Mouse (Mus musculus) c-Kit-negative CD71-positive TER-119-positive erythroid progenitor cells, embryonic 14.5 days (primary cell): ENCODE measurements around the gene Il10.

Source experiments
- DNase-seq: peaks from one replicate; pipeline ENCODE4 v3.0.0-alpha.2; 2013; ENCODE audit warnings: low read depth, low spot score

Il10 gene

DNA sequence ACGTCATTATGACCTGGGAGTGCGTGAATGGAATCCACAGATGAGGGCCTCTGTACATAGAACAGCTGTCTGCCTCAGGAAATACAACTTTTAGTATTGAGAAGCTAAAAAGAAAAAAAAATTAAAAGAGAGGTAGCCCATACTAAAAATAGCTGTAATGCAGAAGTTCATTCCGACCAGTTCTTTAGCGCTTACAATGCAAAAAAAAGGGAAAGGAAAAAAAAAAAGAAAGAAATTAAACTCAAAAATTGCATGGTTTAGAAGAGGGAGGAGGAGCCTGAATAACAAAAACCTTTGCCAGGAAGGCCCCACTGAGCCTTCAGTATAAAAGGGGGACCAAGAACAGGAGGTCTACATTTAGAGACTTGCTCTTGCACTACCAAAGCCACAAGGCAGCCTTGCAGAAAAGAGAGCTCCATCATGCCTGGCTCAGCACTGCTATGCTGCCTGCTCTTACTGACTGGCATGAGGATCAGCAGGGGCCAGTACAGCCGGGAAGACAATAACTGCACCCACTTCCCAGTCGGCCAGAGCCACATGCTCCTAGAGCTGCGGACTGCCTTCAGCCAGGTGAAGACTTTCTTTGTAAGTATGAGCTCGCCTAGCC lies at the start of gene Il10:
Il10 (plus strand) TSS at position 354 of the 607 bp plus-strand sequence.
- no peak for DNase-seq

GRCm38 (mm10) chr1:130979455-130979854 lies 40.2 kb upstream of the Il10 start:
- DNase-seq: no peak

DNA sequence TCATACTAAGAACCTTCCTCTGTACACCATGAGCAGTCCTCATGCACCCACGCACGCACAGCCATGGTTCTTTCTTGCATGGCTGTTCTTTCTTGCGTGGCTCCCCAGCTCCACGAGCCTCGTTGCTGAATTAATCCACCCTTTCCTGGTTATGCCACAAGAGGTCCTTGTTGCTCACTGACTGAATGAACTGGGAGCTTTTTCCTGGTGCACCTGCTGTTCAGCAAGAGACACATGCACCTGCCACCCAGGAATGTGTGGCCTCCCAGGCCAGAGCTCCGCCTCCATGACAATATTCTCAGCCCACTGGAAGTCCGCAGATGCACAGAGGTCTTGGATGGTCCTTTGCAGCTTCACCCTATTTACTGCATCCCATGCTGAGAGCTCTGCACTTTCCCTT lies 35.2 kb upstream of the Il10 start:
- no peak for DNase-seq

DNA sequence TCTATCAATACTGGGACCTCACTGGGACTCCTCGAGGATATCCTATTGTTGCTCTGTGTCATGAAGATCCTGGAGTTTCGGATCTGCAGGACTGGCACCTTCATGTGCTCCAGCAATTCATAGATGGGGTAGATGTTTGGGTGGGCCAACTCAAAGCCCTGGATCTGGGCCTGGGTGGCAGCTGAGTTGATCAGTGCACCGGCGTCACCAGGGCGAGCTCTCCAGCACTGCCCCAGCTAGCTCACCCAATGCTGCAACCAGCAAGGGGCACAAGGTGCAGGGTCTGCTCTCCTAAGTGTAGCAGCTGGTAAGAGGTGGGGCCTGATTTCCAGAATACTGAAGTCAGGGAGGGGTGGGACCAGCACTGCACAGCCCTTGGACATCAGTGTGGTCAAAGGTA lies 32.6 kb upstream of the Il10 start:
- DNase-seq: no peak

GRCm38 (mm10) chr1:130987418-130987817 lies 32.2 kb upstream of the Il10 start:
- DNase-seq: no peak

- DNase-seq: no peak
Measured at GRCm38 (mm10) chr1:130989331-130989730, 30.3 kb upstream of the Il10 start.

GRCm38 (mm10) chr1:130990448-130990847 lies 29.2 kb upstream of the Il10 start:
- DNase-seq: no peak

DNA sequence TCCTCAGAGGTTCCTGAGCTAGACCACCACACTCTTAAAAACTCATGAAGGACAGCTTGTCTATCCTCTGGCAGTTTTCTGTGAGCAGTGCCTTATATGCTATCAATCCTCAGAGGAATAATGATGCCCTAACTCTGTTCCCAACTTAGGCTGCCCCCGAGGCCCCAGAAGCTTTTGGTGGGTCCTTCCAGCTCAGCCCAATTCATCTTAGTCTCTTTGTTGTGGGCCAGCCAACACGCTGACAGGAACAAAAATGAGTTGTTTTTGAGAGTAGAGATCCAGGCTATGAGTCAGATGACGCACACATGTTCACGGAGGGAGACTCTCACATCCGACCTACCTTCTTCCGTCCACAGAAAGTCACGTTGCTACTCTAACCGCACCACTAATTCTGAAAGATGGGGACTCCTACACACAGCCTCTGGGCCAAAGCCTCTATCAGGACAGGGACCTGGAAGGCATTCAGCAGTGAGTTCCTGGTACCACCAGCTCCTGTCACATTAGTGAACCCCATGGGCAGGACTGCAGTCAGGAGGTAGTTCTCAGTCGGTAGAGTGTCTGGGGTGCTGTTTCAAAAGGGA lies 26.0 kb upstream of the Il10 start:
- DNase-seq: no peak

- no peak for DNase-seq
Measured at GRCm38 (mm10) chr1:130995515-130995914, 24.1 kb upstream of the Il10 start.

- DNase-seq: no peak
Measured at GRCm38 (mm10) chr1:130996356-130996755, 23.3 kb upstream of the Il10 start.

GRCm38 (mm10) chr1:130997441-130997840 lies 22.2 kb upstream of the Il10 start:
- DNase-seq: no peak

DNA sequence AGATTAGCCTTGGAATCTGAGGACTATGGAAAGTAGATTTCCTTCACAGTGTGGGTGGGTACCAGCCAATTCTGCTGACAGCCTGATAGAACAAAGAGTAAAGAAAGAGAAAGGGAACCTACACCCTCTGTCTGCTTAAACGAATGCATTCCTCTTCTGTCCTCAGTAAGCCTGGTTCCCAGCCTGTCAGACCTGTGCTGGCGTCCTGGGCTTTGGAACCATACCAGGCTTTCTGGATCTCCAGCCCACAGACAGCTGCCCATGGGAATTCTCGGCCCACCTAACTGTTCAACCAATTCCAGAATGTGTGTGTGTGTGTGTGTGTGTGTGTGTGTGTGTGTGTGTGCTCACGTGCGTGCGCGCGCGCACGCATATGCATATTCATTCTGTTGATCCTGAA lies 21.3 kb upstream of the Il10 start:
- no peak for DNase-seq

- no peak for DNase-seq
Measured at GRCm38 (mm10) chr1:130999708-131000107, 19.9 kb upstream of the Il10 start.

DNA sequence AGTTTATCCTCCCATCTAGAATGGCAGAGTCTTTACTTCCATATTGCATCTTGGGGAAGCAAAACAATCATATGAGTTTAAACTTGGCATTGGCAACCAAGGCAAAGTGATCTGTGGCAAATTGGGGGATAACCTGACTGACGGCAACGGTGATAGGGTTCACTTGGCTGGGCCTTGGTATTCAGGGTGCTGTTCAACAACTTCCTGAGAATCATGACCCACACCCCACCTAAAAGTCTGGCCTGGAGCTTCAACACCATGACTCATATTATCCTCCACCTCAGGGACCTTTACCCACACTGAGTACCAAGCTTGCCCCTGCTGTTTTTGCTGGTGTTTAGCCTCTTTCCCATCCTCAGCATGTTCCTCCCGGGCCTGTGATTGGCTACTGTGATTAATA lies 19.3 kb upstream of the Il10 start:
- no peak for DNase-seq

GRCm38 (mm10) chr1:131002561-131002960 lies 17.1 kb upstream of the Il10 start:
- no peak for DNase-seq

DNA sequence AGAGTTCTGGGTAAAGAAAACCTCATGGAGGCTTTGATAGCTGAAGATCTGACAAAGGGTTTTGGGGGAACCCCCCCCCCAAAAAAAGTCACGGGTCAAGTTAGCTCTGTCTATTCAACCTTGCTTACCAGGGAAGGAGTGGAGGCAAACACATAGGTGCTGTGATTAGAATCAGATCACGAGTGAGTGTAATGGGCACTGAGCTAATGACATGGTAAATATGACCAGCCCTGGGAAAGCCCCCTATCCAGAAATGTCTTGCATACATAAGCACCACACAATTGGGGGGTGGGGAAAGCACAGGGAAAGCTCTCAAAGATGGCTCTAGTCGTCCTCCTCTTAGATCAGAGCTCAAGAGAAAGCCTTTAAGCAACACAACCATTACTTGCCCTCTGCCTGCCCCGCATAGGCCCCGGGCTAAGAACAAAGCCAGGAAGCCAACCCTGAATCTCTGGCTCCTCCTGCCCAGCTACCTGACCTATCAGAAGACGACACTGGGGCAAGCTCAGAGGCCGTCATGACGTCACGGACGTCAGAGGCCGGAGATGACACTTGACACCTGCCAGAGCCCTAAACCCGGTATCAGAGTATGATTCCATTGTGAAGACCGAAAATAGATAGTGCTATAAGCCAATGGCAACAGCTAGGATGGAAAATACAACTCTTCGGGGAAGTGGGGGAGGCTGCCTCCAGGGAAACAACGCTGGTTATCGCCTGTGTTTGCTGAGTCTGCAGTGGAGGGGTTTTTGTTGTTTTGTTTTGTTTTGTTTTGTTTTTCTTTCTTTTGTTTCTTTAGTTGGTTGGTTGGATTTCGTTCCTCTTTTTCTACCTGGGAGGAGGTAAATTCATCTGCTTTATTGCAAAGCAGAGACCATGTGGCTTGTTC lies 16.4 kb upstream of the Il10 start:
- DNase-seq: no peak

- no peak for DNase-seq
Measured at GRCm38 (mm10) chr1:131006069-131006468, 13.6 kb upstream of the Il10 start.

- DNase-seq: no peak
Measured at GRCm38 (mm10) chr1:131010201-131011153, 9.2 kb upstream of the Il10 start.

GRCm38 (mm10) chr1:131012494-131012893 lies 7.2 kb upstream of the Il10 start:
- no peak for DNase-seq

- no peak for DNase-seq
Measured at GRCm38 (mm10) chr1:131013926-131014325, 5.7 kb upstream of the Il10 start.

- no peak for DNase-seq
Measured at GRCm38 (mm10) chr1:131015281-131015680, 4.4 kb upstream of the Il10 start.

DNA sequence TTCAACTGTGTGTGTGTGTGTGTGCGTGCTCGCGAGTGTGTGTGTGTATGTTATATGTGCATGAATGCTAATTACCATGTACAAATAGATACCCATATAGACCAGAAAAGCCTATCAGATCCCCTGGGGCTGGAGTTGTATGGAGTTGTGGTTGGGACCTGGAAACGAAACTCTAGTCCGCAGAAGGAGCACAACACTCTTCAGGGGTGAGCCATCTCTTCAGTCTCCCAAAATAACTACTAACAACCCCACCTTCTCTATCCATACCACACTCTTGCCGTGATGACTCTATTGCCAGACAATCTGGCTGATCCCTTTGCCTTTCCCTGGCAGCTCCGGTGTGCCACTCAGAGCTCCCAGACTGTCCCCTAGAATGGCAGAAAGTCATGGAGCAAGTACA lies 3.8 kb upstream of the Il10 start:
- no peak for DNase-seq
